Mouse (Mus musculus) hindbrain, postnatal 0 days (tissue): ENCODE results near the gene Chek2. TPM values are rescaled to one million over a fixed set of nuclear protein-coding genes. Genes with fewer than 3 reads are reported as not detected.
"Not testable (repeated sequence)": the region's sequence is repeated elsewhere in the genome, so short reads cannot be mapped to it uniquely, and the experiment has no call there.

Experiments
- ATAC-seq: fragments of 200-750 bp; cut with Nextera tagmentation; 2 replicates; pipeline ENCODE4 v1.8.0; 2017; ENCODE audit warnings: mild to moderate bottlenecking, moderate TSS enrichment, moderate library complexity
- DNase-seq: peaks from one replicate; pipeline ENCODE4 v3.0.0-alpha.2; 2015; ENCODE audit warnings: low spot score
- H3K27ac ChIP-seq: fragments of 300-500 bp; sonication (generic); 2 replicates; pipeline ENCODE4 v1.5.1; 2014; ENCODE audit warnings: mild to moderate bottlenecking
- H3K27me3 ChIP-seq: fragments of 300-500 bp; sonication (generic); 2 replicates; pipeline ENCODE4 v1.6.1; 2014; ENCODE audit warnings: low read length, mixed read lengths; ENCODE audit not compliant: insufficient read depth
- H3K36me3 ChIP-seq: fragments of 300-500 bp; sonication (generic); 2 replicates; pipeline ENCODE4 v1.6.1; 2014; ENCODE audit warnings: low read length, mixed read lengths; ENCODE audit not compliant: insufficient read depth
- H3K4me1 ChIP-seq: fragments of 300-500 bp; sonication (generic); 2 replicates; pipeline ENCODE4 v1.6.1; 2014; ENCODE audit warnings: antibody characterized with exemption, low read length, mixed read lengths; ENCODE audit not compliant: insufficient read depth
- H3K4me2 ChIP-seq: fragments of 300-500 bp; sonication (generic); 2 replicates; pipeline ENCODE4 v1.6.1; 2014; ENCODE audit warnings: low read depth, mild to moderate bottlenecking, low read length, moderate library complexity, mixed read lengths
- H3K4me3 ChIP-seq: fragments of 300-500 bp; sonication (generic); 2 replicates; pipeline ENCODE4 v1.5.1; 2014; ENCODE audit warnings: low read length
- H3K9ac ChIP-seq: fragments of 300-500 bp; sonication (generic); replicated peaks from 2 replicates; pipeline ENCODE4 v1.6.1; 2014; ENCODE audit warnings: mild to moderate bottlenecking, low read length, moderate library complexity, mixed read lengths
- H3K9me3 ChIP-seq: fragments of 300-500 bp; sonication (generic); 2 replicates; pipeline ENCODE4 v1.6.1; 2016; ENCODE audit warnings: low read length, mixed read lengths
- CTCF ChIP-seq: IDR thresholded peaks from 2 replicates; pipeline ENCODE4 v1.5.1; 2016; ENCODE audit warnings: antibody characterized with exemption, control low read depth, low read depth
- WGBS: fragments of 180-500 bp; shearing (Covaris S2); extraction: QIAGEN DNeasy Blood & Tissue Kit; methylation state at CpG from one replicate; pipeline ENCODE4 v1.1.7; 2014; 5-methylcytosine and 5-hydroxymethylcytosine counted together
- polyA plus RNA-seq: library from polyadenylated mRNA; unstranded; fragments of >200 nt; fragmentation: Nextera tagmentation; extraction: Ambion mirVana; gene quantifications from 2 replicates; pipeline ENCODE4 v1.2.1, GENCODE M21; 2015
- total RNA-seq: library from RNA; depleted of rRNA; stranded (reverse); fragments of >200 nt; gene quantifications from 2 replicates; pipeline ENCODE4 v1.2.3, GENCODE M21; 2014

Chek2 gene
- total and polyA plus RNA-seq, 2 experiments from 2014 or later = 5.1 to 5.5 TPM

DNA sequence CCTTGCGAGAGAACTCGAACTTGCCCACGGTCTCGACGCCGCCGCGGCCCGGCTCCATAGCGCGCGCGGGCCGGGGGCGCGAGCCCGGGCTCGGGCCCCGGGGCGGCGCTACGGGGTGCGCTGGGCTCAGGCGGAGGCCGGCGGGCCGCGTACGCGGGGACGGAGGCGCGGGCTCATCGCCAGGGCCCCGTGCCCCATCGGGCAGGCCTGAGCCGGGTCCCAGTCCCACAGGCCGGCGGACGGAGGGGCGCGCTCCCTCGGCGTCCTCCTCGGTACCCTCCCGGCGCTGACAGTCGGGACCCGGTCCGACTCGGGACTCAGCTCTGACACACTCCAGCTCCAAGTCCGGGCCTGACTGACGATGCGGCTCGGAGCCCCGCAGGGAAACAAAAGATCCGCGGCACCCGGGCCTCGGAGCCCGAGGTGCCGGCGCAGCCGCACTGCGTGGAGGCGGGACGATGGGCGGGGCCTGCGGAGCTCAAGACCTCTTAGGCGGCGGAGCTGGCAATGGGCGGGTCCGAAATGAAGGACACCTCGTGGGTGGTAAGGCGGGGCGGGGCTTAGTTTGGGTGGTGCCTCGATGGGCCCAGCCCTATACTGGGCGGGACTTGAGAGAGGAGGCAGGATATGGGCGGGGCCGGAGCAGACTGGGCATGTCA lies 30.0 kb upstream of the Chek2 start, which contains the start of gene Ulk1:
Gene Ulk1, minus strand, starts transcription at position 431 of the 659 bp plus-strand sequence.
- peak within 1 kb of the TSS; percentile 95 for H3K4me2 ChIP-seq
- H3K4me3 ChIP-seq = peak within 1 kb of the TSS; percentile 67
- H3K9ac ChIP-seq = peak within 1 kb of the TSS; percentile 87
- peak within 1 kb of the TSS; percentile 83 for H3K27ac ChIP-seq
- H3K9me3 ChIP-seq = no peaks in the 10 kb centered on the region
- no peaks in the 10 kb centered on the region for H3K27me3 ChIP-seq
- peak; percentile 100 for DNase-seq
- peaks cover 23% of the 10 kb centered on the region for H3K4me1 ChIP-seq
- H3K36me3 ChIP-seq = no peaks in the 10 kb centered on the region
- ATAC-seq = peak; percentile 98
- TF ChIP-seq CTCF = no peak
- under 1% methylated on average over 71 of the region's 80 CpGs for WGBS

DNA sequence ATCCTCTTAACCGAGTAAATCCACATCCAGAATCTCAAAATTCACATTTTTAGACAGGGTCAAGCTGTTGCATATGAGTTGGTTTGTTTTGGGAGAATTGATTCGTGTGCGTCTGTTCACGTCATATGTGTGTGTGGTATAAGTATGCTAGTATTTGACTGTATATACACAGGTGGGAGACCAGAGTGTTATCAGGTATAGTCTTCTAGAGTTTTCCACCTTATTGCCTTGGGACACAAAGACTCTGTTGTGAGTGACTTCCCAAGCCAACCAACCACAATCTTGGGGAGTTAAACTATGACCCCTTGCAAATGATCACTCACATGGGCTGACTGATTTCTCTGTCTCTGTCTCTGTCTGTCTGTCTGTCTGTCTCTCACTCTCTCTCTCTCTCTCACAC lies 15.4 kb upstream of the Chek2 start:
- H3K27ac ChIP-seq = no peak overlapping the region
- no peaks in the 10 kb centered on the region for H3K9me3 ChIP-seq
- DNase-seq = no peak
- H3K36me3 ChIP-seq = no peaks in the 10 kb centered on the region
- H3K4me2 ChIP-seq = no peak overlapping the region
- H3K4me1 ChIP-seq = no peaks in the 10 kb centered on the region
- no peak overlapping the region for H3K9ac ChIP-seq
- no peaks in the 10 kb centered on the region for H3K27me3 ChIP-seq
- no peak for ATAC-seq
- H3K4me3 ChIP-seq = no peak overlapping the region
- WGBS = 88% methylated on average over 4 of the region's 4 CpGs
- no peak for TF ChIP-seq CTCF

DNA sequence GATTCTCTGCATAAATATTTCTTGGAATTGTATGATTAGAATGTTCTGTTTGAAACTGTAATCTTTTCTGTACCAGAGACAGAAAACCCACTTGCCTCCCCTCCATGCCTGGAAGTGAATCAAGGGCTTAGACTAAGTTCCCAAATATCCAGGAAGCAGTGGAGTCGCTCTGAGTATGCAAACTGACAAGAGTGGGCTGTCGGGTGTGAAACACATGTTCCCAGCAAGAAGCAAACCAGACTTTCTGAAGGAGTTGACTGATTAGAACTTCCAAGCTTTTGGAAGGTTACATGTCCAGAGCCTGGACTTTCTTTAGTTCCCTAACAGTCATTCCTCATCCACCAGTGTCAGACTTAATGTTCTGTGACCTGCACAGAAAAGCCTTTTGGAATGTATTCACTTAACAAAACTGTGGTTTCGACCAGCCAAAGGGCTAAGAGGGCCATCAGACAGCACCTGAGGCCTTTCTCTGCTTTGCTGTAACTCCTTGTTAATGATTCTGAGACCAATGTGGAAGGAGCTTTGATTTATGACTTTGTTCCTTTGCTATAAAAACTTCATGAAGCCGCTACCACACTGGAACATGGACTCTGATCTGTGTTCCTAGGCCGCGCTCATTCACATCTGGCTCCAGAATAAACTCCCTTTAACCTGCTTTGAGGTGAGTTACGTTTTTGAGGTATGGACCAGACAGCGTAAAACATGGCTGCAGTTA lies 12.8 kb upstream of the Chek2 start:
- Histone ChIP-seq H3K27me3 (no peaks in the 10 kb centered on the region), H3K4me3 (no peak overlapping the region), H3K9ac (no peak overlapping the region), H3K9me3 (no peaks in the 10 kb centered on the region), H3K27ac (no peak overlapping the region), H3K36me3 (no peaks in the 10 kb centered on the region), H3K4me1 (no peaks in the 10 kb centered on the region), H3K4me2 (no peak overlapping the region)
- ATAC-seq = no peak
- 91% methylated on average over 8 of the region's 8 CpGs for WGBS
- TF ChIP-seq CTCF = no peak
- DNase-seq = no peak

GRCm38 (mm10) chr5:110827576-110827975 lies 12.2 kb upstream of the Chek2 start:
- Histone ChIP-seq H3K9me3 (no peaks in the 10 kb centered on the region), H3K27me3 (no peaks in the 10 kb centered on the region), H3K9ac (no peak overlapping the region), H3K36me3 (no peaks in the 10 kb centered on the region), H3K27ac (no peak overlapping the region), H3K4me2 (no peak overlapping the region), H3K4me1 (no peaks in the 10 kb centered on the region), H3K4me3 (no peak overlapping the region)
- no peak for TF ChIP-seq CTCF
- 88% methylated on average over 5 of the region's 5 CpGs for WGBS
- ATAC-seq = no peak
- no peak for DNase-seq

GRCm38 (mm10) chr5:110831036-110831720 lies 8.6 kb upstream of the Chek2 start:
- DNase-seq (no peak), ATAC-seq (no peak)
- Histone ChIP-seq H3K27ac (no peak overlapping the region), H3K27me3 (no peaks in the 10 kb centered on the region), H3K4me1 (no peaks in the 10 kb centered on the region), H3K36me3 (no peaks in the 10 kb centered on the region), H3K9ac (no peak overlapping the region), H3K4me2 (no peak overlapping the region), H3K9me3 (no peaks in the 10 kb centered on the region), H3K4me3 (no peak overlapping the region)
- 89% methylated on average over 5 of the region's 5 CpGs for WGBS
- no peak for TF ChIP-seq CTCF

DNA sequence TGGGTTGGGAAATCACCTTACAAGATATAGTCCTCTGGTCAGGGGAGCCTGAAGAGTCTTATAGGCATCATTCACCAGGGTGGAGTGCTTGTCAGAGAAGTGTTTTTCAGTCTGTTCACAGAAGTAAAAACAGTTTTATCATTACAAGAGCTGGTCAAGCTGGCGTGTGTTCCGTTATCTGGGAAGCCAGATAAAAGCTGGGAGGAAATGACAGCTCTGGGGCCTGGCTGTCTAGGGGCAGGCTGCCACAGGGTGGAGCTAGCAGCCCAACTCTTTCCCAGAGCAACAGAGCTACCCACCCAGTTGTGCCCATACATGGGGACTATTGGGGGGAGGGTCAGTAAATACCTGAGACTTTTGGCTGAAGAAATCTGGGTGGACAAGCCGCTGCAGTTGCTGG lies 3.8 kb upstream of the Chek2 start:
- 24% methylated on average over 3 of the region's 3 CpGs for WGBS
- H3K27me3 ChIP-seq = no peaks in the 10 kb centered on the region
- H3K9ac ChIP-seq = no peak overlapping the region
- peak; percentile 72 for DNase-seq
- peak; percentile 84 for TF ChIP-seq CTCF
- H3K36me3 ChIP-seq = no peaks in the 10 kb centered on the region
- no peak overlapping the region for H3K4me2 ChIP-seq
- no peak overlapping the region for H3K27ac ChIP-seq
- H3K9me3 ChIP-seq = no peaks in the 10 kb centered on the region
- H3K4me1 ChIP-seq = no peaks in the 10 kb centered on the region
- no peak overlapping the region for H3K4me3 ChIP-seq
- no peak for ATAC-seq

DNA sequence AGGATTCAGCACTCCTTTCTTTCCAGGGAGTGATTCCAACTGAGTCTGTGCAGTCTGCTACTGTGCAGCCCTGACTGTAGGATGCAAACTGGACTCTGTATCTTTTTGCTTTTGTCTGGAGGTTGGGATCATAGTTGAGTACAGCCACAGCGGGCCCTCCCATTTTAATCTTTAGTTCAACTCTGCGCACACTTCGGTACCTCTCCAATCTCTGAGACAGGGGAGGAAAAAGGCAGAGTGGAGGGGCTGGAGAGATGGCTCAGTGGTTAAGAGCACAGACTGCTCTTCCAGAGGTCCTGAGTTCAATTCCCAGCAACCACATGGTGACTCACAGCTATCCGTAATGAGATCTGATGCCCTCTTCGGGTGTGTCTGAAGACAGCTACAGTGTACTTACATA lies 1.8 kb upstream of the Chek2 start:
- H3K9ac ChIP-seq, ATAC-seq: not testable (repeated sequence)

More for the DNA sequence above, 1.8 kb upstream of the Chek2 start:
- not testable (repeated sequence) for H3K4me1 ChIP-seq, H3K4me2 ChIP-seq, H3K27ac ChIP-seq, H3K4me3 ChIP-seq, H3K36me3 ChIP-seq, DNase-seq, H3K9me3 ChIP-seq, H3K27me3 ChIP-seq
- WGBS = 92% methylated on average over 5 of the region's 5 CpGs
